Mouse (Mus musculus) heart, embryonic 16.5 days (tissue): ENCODE results near the gene Higd1b. TPM values are rescaled to one million over a fixed set of nuclear protein-coding genes. Genes with fewer than 3 reads are reported as not detected.

Experiments
- ATAC-seq: fragments of 200-750 bp; cut with Nextera tagmentation; replicated peaks from 2 replicates; pipeline ENCODE4 v1.8.0; 2017; ENCODE audit warnings: moderate number of reproducible peaks; ENCODE audit not compliant: insufficient read depth, low FRiP score; ENCODE audit errors: extremely low read depth
- H3K27ac ChIP-seq: fragments of 300-500 bp; sonication (generic); 2 replicates; pipeline ENCODE4 v1.5.1; 2014; ENCODE audit warnings: mild to moderate bottlenecking, low read length, control low read depth, moderate library complexity
- H3K27me3 ChIP-seq: fragments of 300-500 bp; sonication (generic); 2 replicates; pipeline ENCODE4 v1.6.1; 2014; ENCODE audit warnings: low read length, mixed read lengths; ENCODE audit not compliant: control insufficient read depth, insufficient read depth
- H3K36me3 ChIP-seq: fragments of 300-500 bp; sonication (generic); 2 replicates; pipeline ENCODE4 v1.6.1; 2014; ENCODE audit not compliant: control insufficient read depth, insufficient read depth
- H3K4me1 ChIP-seq: fragments of 300-500 bp; sonication (generic); 2 replicates; pipeline ENCODE4 v1.6.1; 2014; ENCODE audit warnings: low read length, mixed read lengths; ENCODE audit not compliant: control insufficient read depth, insufficient read depth
- H3K4me2 ChIP-seq: fragments of 300-500 bp; sonication (generic); 2 replicates; pipeline ENCODE4 v1.6.1; 2014; ENCODE audit warnings: low read depth, mild to moderate bottlenecking, control low read depth, low read length
- H3K4me3 ChIP-seq: fragments of 300-500 bp; sonication (generic); 2 replicates; pipeline ENCODE4 v1.5.1; 2014; ENCODE audit warnings: mild to moderate bottlenecking, control low read depth, low read length
- H3K9ac ChIP-seq: fragments of 300-500 bp; sonication (generic); 2 replicates; pipeline ENCODE4 v1.6.1; 2014; ENCODE audit warnings: low read length, control low read depth
- H3K9me3 ChIP-seq: fragments of 300-500 bp; sonication (generic); replicated peaks from 2 replicates; pipeline ENCODE4 v1.6.1; 2016; ENCODE audit warnings: low read length; ENCODE audit not compliant: control insufficient read depth
- WGBS: fragments of 180-500 bp; shearing (Covaris S2); extraction: QIAGEN DNeasy Blood & Tissue Kit; methylation state at CpG from one replicate; pipeline ENCODE4 v1.1.7; 2014; 5-methylcytosine and 5-hydroxymethylcytosine counted together
- polyA plus RNA-seq: library from polyadenylated mRNA; unstranded; fragments of >200 nt; fragmentation: Nextera tagmentation; extraction: Ambion mirVana; gene quantifications from 2 replicates; pipeline ENCODE4 v1.2.1, GENCODE M21; 2015

Gene Higd1b
- polyA plus RNA-seq, 1 experiment from 2014 or later: 6.4 TPM

GRCm38 (mm10) chr11:102855941-102856340, 20.3 kb downstream of the Higd1b start:
- no peak for ATAC-seq
- no peak overlapping the region for H3K4me3 ChIP-seq
- H3K36me3 ChIP-seq: peaks cover 50% of the 10 kb centered on the region
- no peaks in the 10 kb centered on the region; the same call in 1 of the 2 replicates for H3K9me3 ChIP-seq
- H3K27ac ChIP-seq: no peak overlapping the region
- WGBS: 77% methylated on average over 6 of the region's 6 CpGs
- no peaks in the 10 kb centered on the region for H3K4me1 ChIP-seq
- no peaks in the 10 kb centered on the region for H3K27me3 ChIP-seq
- H3K9ac ChIP-seq: no peak overlapping the region
- H3K4me2 ChIP-seq: no peak overlapping the region

GRCm38 (mm10) chr11:102858951-102859350, 23.3 kb downstream of the Higd1b start:
- H3K27ac ChIP-seq: no peak overlapping the region
- H3K36me3 ChIP-seq: peaks cover 49% of the 10 kb centered on the region
- no peak overlapping the region for H3K4me3 ChIP-seq
- H3K9me3 ChIP-seq: no peaks in the 10 kb centered on the region; the same call in 1 of the 2 replicates
- no peak overlapping the region for H3K4me2 ChIP-seq
- WGBS: 93% methylated on average over 11 of the region's 11 CpGs
- H3K9ac ChIP-seq: no peak overlapping the region
- H3K27me3 ChIP-seq: no peaks in the 10 kb centered on the region
- no peak for ATAC-seq
- H3K4me1 ChIP-seq: no peaks in the 10 kb centered on the region

GRCm38 (mm10) chr11:102859933-102860332, 24.3 kb downstream of the Higd1b start:
- no peak for ATAC-seq
- H3K27me3 ChIP-seq: no peaks in the 10 kb centered on the region
- 89% methylated on average over 8 of the region's 8 CpGs for WGBS

GRCm38 (mm10) chr11:102864272-102864671, 28.6 kb downstream of the Higd1b start:
- Histone ChIP-seq H3K36me3 (peaks cover 44% of the 10 kb centered on the region), H3K4me3 (no peak overlapping the region), H3K9ac (no peak overlapping the region), H3K9me3 (no peaks in the 10 kb centered on the region), H3K27me3 (no peaks in the 10 kb centered on the region), H3K4me1 (peaks cover 6% of the 10 kb centered on the region; the same call in 1 of the 2 replicates), H3K27ac (no peak overlapping the region), H3K4me2 (no peak overlapping the region)
- WGBS: 25% methylated on average over 4 of the region's 4 CpGs
- no peak for ATAC-seq

More at GRCm38 (mm10) chr11:102859933-102860332, 24.3 kb downstream of the Higd1b start:
- peaks cover 40% of the 10 kb centered on the region for H3K36me3 ChIP-seq
- H3K27ac ChIP-seq: no peak overlapping the region
- no peak overlapping the region for H3K4me3 ChIP-seq
- no peak overlapping the region for H3K4me2 ChIP-seq
- no peaks in the 10 kb centered on the region for H3K4me1 ChIP-seq
- H3K9me3 ChIP-seq: no peaks in the 10 kb centered on the region
- no peak overlapping the region for H3K9ac ChIP-seq

GRCm38 (mm10) chr11:102874801-102875334, 39.2 kb downstream of the Higd1b start:
- Histone ChIP-seq H3K27ac (no peak overlapping the region), H3K4me1 (peaks cover 4% of the 10 kb centered on the region), H3K4me2 (no peak overlapping the region), H3K36me3 (peaks cover 24% of the 10 kb centered on the region), H3K27me3 (no peaks in the 10 kb centered on the region), H3K9me3 (no peaks in the 10 kb centered on the region), H3K4me3 (no peak overlapping the region), H3K9ac (no peak overlapping the region)
- 80% methylated on average over 7 of the region's 7 CpGs for WGBS
- ATAC-seq: no peak

GRCm38 (mm10) chr11:102879558-102879957, 43.9 kb downstream of the Higd1b start:
- no peak for ATAC-seq
- Histone ChIP-seq H3K9me3 (no peaks in the 10 kb centered on the region), H3K4me3 (no peak overlapping the region), H3K27me3 (no peaks in the 10 kb centered on the region), H3K27ac (no peak overlapping the region), H3K9ac (no peak overlapping the region), H3K4me1 (peaks cover 18% of the 10 kb centered on the region), H3K36me3 (peaks cover 5% of the 10 kb centered on the region; the same call in 1 of the 2 replicates), H3K4me2 (peak overlapping the region; percentile 67)
- 93% methylated on average over 2 of the region's 2 CpGs for WGBS

- H3K9ac ChIP-seq: peak within 1 kb of the TSS; percentile 71
- peak within 1 kb of the TSS; percentile 87 for H3K27ac ChIP-seq
- peak within 1 kb of the TSS; percentile 64 for H3K4me3 ChIP-seq
- under 1% methylated on average over 62 of the region's 62 CpGs for WGBS
- ATAC-seq: peak; percentile 83
- no peaks in the 10 kb centered on the region for H3K27me3 ChIP-seq
- peaks cover 25% of the 10 kb centered on the region for H3K4me1 ChIP-seq
- peak within 1 kb of the TSS; percentile 67 for H3K4me2 ChIP-seq
- H3K9me3 ChIP-seq: no peaks in the 10 kb centered on the region
- peaks cover 4% of the 10 kb centered on the region; the same call in 1 of the 2 replicates for H3K36me3 ChIP-seq
These were observed 45.1 kb downstream of the Higd1b start, which contains the start of the genes Eftud2 and Ccdc103 for GRCm38 (mm10) chr11:102880585-102881313. TSS of gene Eftud2 (minus strand) at chr11:102880985. TSS of gene Ccdc103 (plus strand) at chr11:102881204.

GRCm38 (mm10) chr11:102881314-102882198, 45.9 kb downstream of the Higd1b start:
- no peaks in the 10 kb centered on the region for H3K36me3 ChIP-seq
- peak; percentile 29; the same call in 1 of the 2 replicates for ATAC-seq

More at GRCm38 (mm10) chr11:102881314-102882198, 45.9 kb downstream of the Higd1b start:
- Histone ChIP-seq H3K27ac (peak overlapping the region; percentile 87; the same call in 1 of the 2 replicates), H3K27me3 (no peaks in the 10 kb centered on the region), H3K4me1 (peaks cover 25% of the 10 kb centered on the region), H3K4me3 (peak overlapping the region; percentile 64), H3K9me3 (no peaks in the 10 kb centered on the region), H3K9ac (peak overlapping the region; percentile 71), H3K4me2 (peak overlapping the region; percentile 67)
- WGBS: 10% methylated on average over 13 of the region's 13 CpGs
